Mouse (Mus musculus): ENCODE data around the gene Aox4. TPM values are rescaled to one million over a fixed set of nuclear protein-coding genes. Genes with fewer than 3 reads are reported as not detected.

The Aox4 gene
- polyA plus RNA-seq, 1 experiment from 2014 or later: 0.04 TPM

DNA sequence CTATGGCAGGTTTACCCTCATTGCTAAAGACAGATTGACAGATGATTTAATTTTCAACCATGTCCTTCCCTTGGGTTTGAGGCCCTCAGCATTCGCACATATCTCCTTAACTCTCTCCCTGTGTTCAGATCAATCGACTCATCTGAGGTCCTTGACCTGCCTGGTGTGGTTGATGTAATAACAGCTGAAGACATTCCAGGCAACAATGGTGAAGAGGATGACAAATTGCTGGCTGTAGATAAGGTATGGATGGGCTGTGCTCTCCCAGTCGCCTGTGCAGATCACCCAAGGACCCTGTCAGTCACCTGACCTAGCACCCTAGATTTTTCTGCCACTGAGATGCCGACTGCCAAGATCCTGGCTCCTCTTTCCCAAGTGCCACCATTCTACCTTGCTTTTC, 99.7 kb downstream of the Aox4 start:
- H3K9me3 ChIP-seq (ENCODE audit: low read length): no peaks in the 10 kb centered on the region
- no peak overlapping the region for H3K4me3 ChIP-seq (ENCODE audit: low read depth, low read length)
- H3K4me1 ChIP-seq (ENCODE audit: insufficient read depth, low read depth, low read length): no peaks in the 10 kb centered on the region
- no peak for DNase-seq (ENCODE audit: low spot score)
- H3K27ac ChIP-seq (ENCODE audit: low read length): no peak overlapping the region
- H3K4me2 ChIP-seq (replicated peaks; ENCODE audit: low read depth, low read length): no peak overlapping the region
- no peaks in the 10 kb centered on the region for H3K36me3 ChIP-seq (ENCODE audit: insufficient read depth, low read length)
- WGBS: 43% methylated on average over 4 of the region's 4 CpGs
- TF ChIP-seq CTCF (IDR thresholded peaks at IDR 0.05) (no peak), EP300 (IDR thresholded peaks at IDR 0.05) (no peak)
- ATAC-seq: no peak
- no peak overlapping the region for H3K9ac ChIP-seq (replicated peaks; ENCODE audit: low read depth)
- no peaks in the 10 kb centered on the region for H3K27me3 ChIP-seq (replicated peaks; ENCODE audit: insufficient read depth, low read length)

DNA sequence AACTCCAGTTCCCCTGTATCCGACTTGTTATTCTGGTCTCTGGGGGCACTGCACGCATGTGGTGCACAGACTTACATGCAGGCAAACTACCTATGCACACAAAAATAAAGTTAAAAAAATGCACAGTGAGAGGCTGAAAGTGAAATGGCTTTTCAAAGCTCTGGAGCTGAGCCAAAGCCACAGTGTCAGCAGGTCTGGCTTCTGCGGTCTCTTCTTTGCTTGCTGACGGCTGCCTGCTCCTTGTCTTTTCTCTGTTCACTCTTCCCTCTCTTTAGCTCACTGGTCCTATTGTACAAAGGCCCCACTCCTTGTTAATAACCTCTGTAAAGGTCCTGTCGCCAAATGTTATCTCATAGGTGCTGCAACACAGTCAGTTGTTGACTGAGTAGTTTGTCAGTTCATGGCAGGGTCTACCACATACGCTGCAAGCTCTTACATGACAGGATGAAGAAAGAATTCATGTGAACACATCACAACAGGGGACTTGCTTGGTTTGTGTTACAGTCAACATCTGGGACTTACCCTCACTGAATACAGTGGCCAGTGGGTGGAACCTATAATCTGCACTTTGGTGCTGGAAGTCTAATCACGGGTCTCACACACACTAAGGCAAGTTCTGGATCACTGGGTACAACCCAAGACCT, 101.1 kb downstream of the Aox4 start:
- TF ChIP-seq CTCF (IDR thresholded peaks at IDR 0.05) (no peak), EP300 (IDR thresholded peaks at IDR 0.05) (no peak)
- H3K4me2 ChIP-seq (replicated peaks; ENCODE audit: low read depth, low read length): no peak overlapping the region
- no peaks in the 10 kb centered on the region for H3K36me3 ChIP-seq (ENCODE audit: insufficient read depth, low read length)
- no peaks in the 10 kb centered on the region for H3K27me3 ChIP-seq (replicated peaks; ENCODE audit: insufficient read depth, low read length)
- ATAC-seq: no peak
- 61% methylated on average over 7 of the region's 7 CpGs for WGBS
- no peak overlapping the region for H3K4me3 ChIP-seq (ENCODE audit: low read depth, low read length)
- no peaks in the 10 kb centered on the region for H3K4me1 ChIP-seq (ENCODE audit: insufficient read depth, low read depth, low read length)
- no peak overlapping the region for H3K27ac ChIP-seq (ENCODE audit: low read length)
- H3K9me3 ChIP-seq (ENCODE audit: low read length): no peaks in the 10 kb centered on the region
- H3K9ac ChIP-seq (replicated peaks; ENCODE audit: low read depth): no peak overlapping the region
- DNase-seq (ENCODE audit: low spot score): no peak

DNA sequence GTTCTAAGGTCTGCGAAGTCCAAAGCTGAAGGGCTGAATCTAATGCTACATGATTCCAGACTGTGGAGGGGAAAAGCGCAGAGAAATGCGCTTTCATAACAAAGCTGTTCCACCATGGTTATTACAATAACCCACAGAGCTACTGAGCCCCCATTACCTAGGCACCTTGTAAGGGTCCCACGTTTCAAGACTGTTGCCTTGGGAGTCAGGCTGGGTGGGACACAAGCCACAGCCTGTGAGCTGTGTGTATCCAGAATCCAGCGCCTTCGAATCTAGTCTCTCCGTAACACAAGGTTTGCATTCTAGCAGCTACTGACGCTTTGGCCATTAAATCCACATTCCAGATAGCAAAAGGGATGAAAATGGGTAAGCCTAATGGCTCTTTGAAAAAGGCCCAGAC, 103.0 kb downstream of the Aox4 start:
- H3K27me3 ChIP-seq (replicated peaks; ENCODE audit: insufficient read depth, low read length): no peaks in the 10 kb centered on the region
- H3K9me3 ChIP-seq (ENCODE audit: low read length): no peaks in the 10 kb centered on the region
- DNase-seq (ENCODE audit: low spot score) (no peak), ATAC-seq (no peak)
- WGBS: 90% methylated on average over 8 of the region's 8 CpGs
- H3K9ac ChIP-seq (replicated peaks; ENCODE audit: low read depth): no peak overlapping the region
- TF ChIP-seq CTCF (IDR thresholded peaks at IDR 0.05): no peak
- TF ChIP-seq EP300 (IDR thresholded peaks at IDR 0.05): no peak
- no peak overlapping the region for H3K4me2 ChIP-seq (replicated peaks; ENCODE audit: low read depth, low read length)
- no peaks in the 10 kb centered on the region for H3K36me3 ChIP-seq (ENCODE audit: insufficient read depth, low read length)
- no peak overlapping the region for H3K4me3 ChIP-seq (ENCODE audit: low read depth, low read length)
- H3K4me1 ChIP-seq (ENCODE audit: insufficient read depth, low read depth, low read length): no peaks in the 10 kb centered on the region
- no peak overlapping the region for H3K27ac ChIP-seq (ENCODE audit: low read length)

DNA sequence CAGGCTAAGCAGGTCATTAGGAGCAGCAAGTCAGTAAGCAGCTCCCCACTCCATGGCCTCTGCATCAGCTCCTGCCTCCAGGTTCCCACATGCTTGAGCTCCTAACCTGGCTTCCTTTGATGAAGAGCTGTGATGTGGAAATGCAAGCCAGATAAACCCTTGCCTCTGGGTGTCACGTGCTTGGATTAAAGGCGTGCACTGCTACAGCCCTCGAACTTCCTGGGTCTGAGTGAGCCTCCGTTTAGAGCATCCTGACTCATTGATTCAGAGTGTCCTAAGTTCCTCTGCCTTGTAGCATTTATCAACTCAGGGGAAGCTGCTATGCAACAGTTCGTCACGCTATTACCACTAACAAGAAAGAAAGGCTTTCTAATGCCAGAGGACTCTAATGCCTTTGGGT, 105.3 kb downstream of the Aox4 start:
- Histone ChIP-seq H3K36me3 (ENCODE audit: insufficient read depth, low read length) (no peaks in the 10 kb centered on the region), H3K9me3 (ENCODE audit: low read length) (no peaks in the 10 kb centered on the region), H3K27me3 (replicated peaks; ENCODE audit: insufficient read depth, low read length) (no peaks in the 10 kb centered on the region), H3K4me1 (ENCODE audit: insufficient read depth, low read depth, low read length) (no peaks in the 10 kb centered on the region), H3K27ac (ENCODE audit: low read length) (no peak overlapping the region), H3K4me3 (ENCODE audit: low read depth, low read length) (no peak overlapping the region), H3K9ac (replicated peaks; ENCODE audit: low read depth) (no peak overlapping the region), H3K4me2 (replicated peaks; ENCODE audit: low read depth, low read length) (no peak overlapping the region)
- TF ChIP-seq EP300 (IDR thresholded peaks at IDR 0.05): no peak
- TF ChIP-seq CTCF (IDR thresholded peaks at IDR 0.05): no peak
- DNase-seq (ENCODE audit: low spot score) (no peak), ATAC-seq (no peak)
- WGBS: 67% methylated on average over 6 of the region's 6 CpGs

Other genes with a start within 250 kb of the Aox4 start
- 1.3 and 1.9 TPM in 2 replicates for gene Sgo2a, start 214.4 kb upstream of the Aox4 start, polyA plus RNA-seq (2015; fragmentation: Nextera tagmentation; extraction: Ambion mirVana)
- 12.9 and 13.6 TPM in 2 replicates for gene Kctd18, start 191.4 kb upstream of the Aox4 start, polyA plus RNA-seq (2015; fragmentation: Nextera tagmentation; extraction: Ambion mirVana)
- 1.8 and 2.4 TPM in 2 replicates for gene Aox1, start 180.5 kb upstream of the Aox4 start, polyA plus RNA-seq (2015; fragmentation: Nextera tagmentation; extraction: Ambion mirVana)
- 9.4 and 9.9 TPM in 2 replicates for gene Aox3, start 97.3 kb upstream of the Aox4 start, polyA plus RNA-seq (2015; fragmentation: Nextera tagmentation; extraction: Ambion mirVana)
- 0.02 and 0.05 TPM in 2 replicates for gene Aox2, start 67.9 kb downstream of the Aox4 start, polyA plus RNA-seq (2015; fragmentation: Nextera tagmentation; extraction: Ambion mirVana)
- gene Bzw1, start 182.5 kb downstream of the Aox4 start, polyA plus RNA-seq (2015; fragmentation: Nextera tagmentation; extraction: Ambion mirVana): 201 and 206 TPM in 2 replicates
- gene Clk1, start 213.7 kb downstream of the Aox4 start, polyA plus RNA-seq (2015; fragmentation: Nextera tagmentation; extraction: Ambion mirVana): 236 and 247 TPM in 2 replicates
- 13.0 and 14.9 TPM in 2 replicates for gene Nif3l1, start 234.8 kb downstream of the Aox4 start, polyA plus RNA-seq (2015; fragmentation: Nextera tagmentation; extraction: Ambion mirVana)
- 31.3 and 35.1 TPM in 2 replicates for gene Ppil3, start 235.1 kb downstream of the Aox4 start, polyA plus RNA-seq (2015; fragmentation: Nextera tagmentation; extraction: Ambion mirVana)

Measured in lung, postnatal 0 days (tissue).